Mouse (Mus musculus) bone marrow macrophage, adult 2 months (primary cell): ENCODE measurements around the gene Lyz2. TPM values are rescaled to one million over a fixed set of nuclear protein-coding genes. Genes with fewer than 3 reads are reported as not detected.
A peak's percentile ranks its signal among the peaks of the same experiment; 100 is the strongest.
"Not testable (repeated sequence)": the region's sequence is repeated elsewhere in the genome, so short reads cannot be mapped to it uniquely, and the experiment has no call there.

ENCODE experiments used
- H3K27ac ChIP-seq: 2 replicates; pipeline ENCODE4 v1.5.1; 2012; ENCODE audit warnings: low read depth, low read length; ENCODE audit not compliant: insufficient read depth
- H3K4me1 ChIP-seq: 2 replicates; pipeline ENCODE4 v1.6.1; 2012; ENCODE audit warnings: low read length; ENCODE audit not compliant: control insufficient read depth, insufficient read depth
- H3K4me3 ChIP-seq: 2 replicates; pipeline ENCODE4 v1.5.1; 2012; ENCODE audit warnings: mild to moderate bottlenecking, low read length, moderate library complexity; ENCODE audit not compliant: insufficient read depth
- CTCF ChIP-seq: IDR thresholded peaks from 2 replicates; pipeline ENCODE4 v1.5.1; 2012; ENCODE audit warnings: low read depth, mild to moderate bottlenecking, low read length, moderate library complexity
- POLR2A ChIP-seq: IDR thresholded peaks from 2 replicates; pipeline ENCODE4 v1.6.1; 2012; ENCODE audit warnings: mild to moderate bottlenecking, low read depth, low read length, borderline replicate concordance
- polyA plus RNA-seq: library from polyadenylated mRNA; stranded (reverse); fragments of >200 nt; gene quantifications from 2 replicates; pipeline ENCODE4 v1.2.4, GENCODE M21; 2012; ENCODE audit not compliant: missing spikeins, insufficient read depth, insufficient read length

Lyz2 gene
- polyA plus RNA-seq, 1 experiment: 37,625 TPM

GRCm38 (mm10) chr10:117286366-117286970, 4.3 kb upstream of the Lyz2 start:
- Histone ChIP-seq H3K4me3 (no peak overlapping the region), H3K27ac (peak overlapping the region; percentile 82), H3K4me1 (peaks cover 62% of the 10 kb centered on the region)
- no peak for TF ChIP-seq POLR2A
- TF ChIP-seq CTCF: no peak

DNA sequence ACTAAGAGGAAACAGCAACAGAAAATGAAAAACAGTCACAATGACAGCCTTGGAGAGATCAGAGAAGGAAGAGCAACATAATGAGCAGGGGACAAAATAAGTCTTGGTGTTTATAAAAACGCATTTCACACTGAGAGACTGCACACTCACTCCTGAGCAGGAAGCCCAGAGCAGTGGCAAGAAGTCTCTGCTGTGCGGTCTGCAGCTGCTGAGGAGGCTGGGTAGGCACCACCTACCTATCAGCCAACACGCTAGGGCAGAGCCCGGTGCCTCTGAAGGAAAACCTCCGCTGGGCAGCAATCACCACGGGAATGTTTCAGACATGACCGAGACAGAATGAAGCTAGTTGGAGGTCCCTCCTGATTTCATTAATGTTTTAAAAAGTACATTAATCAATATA, 3.5 kb upstream of the Lyz2 start:
- H3K4me1 ChIP-seq: peaks cover 60% of the 10 kb centered on the region
- H3K4me3 ChIP-seq: 0 out of 2 replicates have a peak overlapping the region, but pooled peaks have one; percentile 22
- peak overlapping the region; percentile 83 for H3K27ac ChIP-seq

DNA sequence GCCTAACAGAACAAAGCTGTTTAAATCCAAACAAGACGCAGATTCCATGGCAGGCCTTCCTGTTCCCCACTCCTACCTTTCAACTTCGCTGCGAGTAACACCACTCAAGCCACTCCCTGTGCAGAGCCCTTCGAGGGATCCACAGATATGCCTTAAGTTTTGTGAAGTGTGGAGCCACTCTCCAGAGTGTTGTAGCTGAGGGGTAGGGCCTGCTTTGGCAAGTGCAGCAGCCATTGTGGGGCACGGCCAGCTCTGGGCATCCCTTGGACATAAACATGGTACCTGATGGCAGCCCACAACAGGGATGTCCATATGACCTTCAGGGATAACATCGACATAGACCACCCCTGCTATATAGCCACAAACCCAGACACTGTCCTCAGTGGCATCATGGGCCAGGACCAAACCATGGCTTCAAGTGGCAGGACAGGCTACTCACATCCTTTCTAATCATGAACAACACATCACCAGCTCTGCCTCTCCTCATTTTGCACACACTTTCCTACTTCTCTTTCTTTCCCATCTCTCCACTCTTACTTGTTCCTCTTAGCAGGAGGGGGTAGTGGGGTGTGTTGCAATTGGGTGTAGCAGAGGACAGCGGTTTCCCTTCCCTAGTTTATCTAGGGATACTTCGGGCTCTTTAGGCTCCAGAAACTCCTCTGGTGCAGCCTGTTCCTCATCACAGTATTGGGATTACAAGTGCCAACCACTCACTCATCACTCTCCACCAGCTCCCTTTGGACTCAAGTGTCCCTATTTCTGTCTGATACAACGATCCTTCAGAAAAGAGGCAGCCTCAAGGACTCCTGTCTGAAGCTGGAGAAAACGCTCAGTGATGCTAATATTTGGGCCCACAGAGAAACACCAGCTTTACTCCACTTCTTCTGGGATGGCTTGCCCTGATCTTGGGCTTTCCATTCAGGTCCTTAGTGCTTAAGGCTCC, 2.7 kb upstream of the Lyz2 start:
- Histone ChIP-seq H3K4me1 (peaks cover 55% of the 10 kb centered on the region), H3K4me3 (peak overlapping the region; percentile 22; the same call in 1 of the 2 replicates), H3K27ac (peak overlapping the region; percentile 83)
- no peak for TF ChIP-seq CTCF
- TF ChIP-seq POLR2A: no peak

DNA sequence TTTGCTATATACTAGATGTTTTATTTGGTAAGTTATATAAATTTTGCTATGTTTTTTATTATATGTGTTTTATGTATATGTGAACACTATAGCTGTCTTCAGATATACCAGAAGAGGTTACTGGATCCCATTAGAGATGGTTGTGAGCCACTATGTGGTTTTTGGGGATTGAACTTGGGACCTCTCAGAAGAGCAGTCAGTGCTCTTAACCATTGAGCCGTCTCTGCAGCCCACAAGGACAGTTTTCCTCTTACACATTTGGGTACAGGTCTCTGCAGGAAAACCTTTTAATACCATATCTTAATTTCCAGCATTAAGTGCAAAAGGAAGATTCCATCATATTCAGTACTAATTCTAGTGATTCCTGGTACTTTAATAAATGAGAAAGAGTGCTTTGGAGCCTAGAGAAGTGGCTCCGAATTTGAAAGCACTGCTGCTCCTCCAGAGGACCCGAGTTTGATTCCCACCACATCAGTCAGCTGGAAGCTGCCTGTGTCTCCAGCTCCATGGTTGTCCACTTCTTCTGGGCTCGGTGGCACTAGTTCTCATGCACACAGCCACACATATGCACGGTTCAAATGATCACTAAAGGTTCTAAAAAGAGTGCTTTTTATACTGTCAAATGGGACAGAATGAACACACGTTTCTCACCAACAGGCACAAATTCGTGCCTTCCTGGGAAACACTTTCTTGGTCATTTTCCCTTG, 1.9 kb upstream of the Lyz2 start:
- H3K27ac ChIP-seq: peak overlapping the region; percentile 83
- no peak overlapping the region for H3K4me3 ChIP-seq
- H3K4me1 ChIP-seq: peaks cover 51% of the 10 kb centered on the region
- no peak for TF ChIP-seq CTCF
- no peak for TF ChIP-seq POLR2A

DNA sequence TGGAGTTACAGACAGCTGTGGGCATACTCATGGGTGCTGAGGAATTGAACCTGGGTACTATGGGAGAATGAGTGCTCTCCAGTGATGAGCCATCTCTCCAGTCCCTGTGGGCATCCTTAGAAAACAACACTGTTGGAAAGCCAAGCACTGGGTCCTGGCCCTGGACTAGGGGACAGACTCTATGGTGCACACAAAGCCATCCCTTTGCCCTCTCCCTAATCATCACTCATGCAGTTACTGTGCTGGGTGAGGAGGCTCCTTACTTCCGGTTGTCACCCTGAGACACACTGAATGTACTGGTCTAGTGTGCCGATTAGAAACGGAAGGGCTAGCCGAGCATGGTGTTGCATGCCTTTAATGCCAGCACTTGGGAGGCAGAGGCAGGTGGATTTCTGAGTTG, 1.1 kb upstream of the Lyz2 start:
- not testable (repeated sequence) for H3K4me3 ChIP-seq
- Histone ChIP-seq H3K27ac (peak overlapping the region; percentile 94), H3K4me1 (peaks cover 44% of the 10 kb centered on the region)

DNA sequence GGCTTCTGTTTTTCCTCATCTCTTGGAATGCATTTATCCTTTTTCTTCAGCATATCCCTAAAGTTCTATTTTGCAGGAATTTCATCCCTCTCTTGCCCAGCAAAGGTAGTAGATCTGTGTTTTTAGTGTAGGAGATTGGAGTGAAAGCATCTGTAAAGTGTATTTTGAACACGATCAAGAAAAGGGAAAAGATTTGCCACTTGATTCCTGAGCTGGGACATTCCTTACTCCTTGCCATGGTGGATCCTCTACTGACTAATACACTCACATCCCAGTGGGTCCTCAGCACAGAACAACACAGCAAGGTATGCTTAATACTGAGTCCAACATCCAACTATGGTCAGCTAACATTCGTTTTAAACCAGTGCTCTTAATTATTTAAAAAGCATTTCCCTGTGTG, 430 bp upstream of the Lyz2 start:
- H3K4me3 ChIP-seq: peak overlapping the region; percentile 38
- no peak for TF ChIP-seq POLR2A
- no peak for TF ChIP-seq CTCF
- H3K27ac ChIP-seq: peak overlapping the region; percentile 94
- H3K4me1 ChIP-seq: peaks cover 39% of the 10 kb centered on the region

DNA sequence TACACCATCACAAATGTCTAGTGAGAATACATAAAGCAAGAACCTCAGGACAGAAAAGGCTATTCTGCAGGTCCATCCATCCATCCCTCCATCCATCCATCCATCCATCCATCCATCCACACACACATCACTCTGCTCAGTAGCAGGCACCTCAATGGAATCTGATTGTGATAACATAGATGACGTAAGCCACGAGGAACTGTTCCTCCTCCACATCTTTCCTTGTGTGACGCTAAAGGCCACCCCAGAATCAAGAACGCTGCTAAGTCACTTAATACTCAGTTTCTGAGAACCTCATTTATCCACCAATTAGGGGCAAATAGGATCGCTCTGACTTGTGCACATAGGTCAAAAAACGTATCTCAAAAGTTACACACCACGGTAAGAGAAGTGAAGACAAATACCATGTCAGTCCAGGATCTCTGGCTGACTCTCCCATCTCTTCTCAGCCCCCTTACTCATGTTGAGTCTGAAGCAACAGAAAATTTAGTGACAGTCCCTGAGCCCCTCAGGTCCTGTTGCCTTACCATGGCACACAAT, 670 bp downstream of the Lyz2 start:
- TF ChIP-seq POLR2A (no peak), CTCF (no peak)
- Histone ChIP-seq H3K27ac (peak overlapping the region; percentile 94), H3K4me1 (peaks cover 29% of the 10 kb centered on the region), H3K4me3 (peak overlapping the region; percentile 70)

- TF ChIP-seq CTCF: no peak
- TF ChIP-seq POLR2A: no peak
- Histone ChIP-seq H3K27ac (peak overlapping the region; percentile 94), H3K4me1 (peaks cover 20% of the 10 kb centered on the region), H3K4me3 (peak overlapping the region; percentile 70)
These were observed 2.1 kb downstream of the Lyz2 start for GRCm38 (mm10) chr10:117280000-117280399.

GRCm38 (mm10) chr10:117278510-117278909, 3.6 kb downstream of the Lyz2 start:
- 0 out of 2 replicates have a peak overlapping the region, but pooled peaks have one; percentile 14 for H3K4me3 ChIP-seq
- H3K27ac ChIP-seq: peak overlapping the region; percentile 72
- H3K4me1 ChIP-seq: peaks cover 10% of the 10 kb centered on the region

GRCm38 (mm10) chr10:117277779-117278178, 4.3 kb downstream of the Lyz2 start:
- Histone ChIP-seq H3K27ac (peak overlapping the region; percentile 72), H3K4me1 (peaks cover 11% of the 10 kb centered on the region)
- H3K4me3 ChIP-seq: not testable (repeated sequence)
